Mouse (Mus musculus) heart, adult 9 months (tissue): ENCODE results near the gene Gm3159.
"Not testable (repeated sequence)": the region's sequence is repeated elsewhere in the genome, so short reads cannot be mapped to it uniquely, and the experiment has no call there.

Source experiments
- DNase-seq, 2 experiments: peaks; one replicate each; pipeline ENCODE4 v3.0.0; 2022; ENCODE audit warnings: low spot score in 2 of 2

The Gm3159 gene

DNA sequence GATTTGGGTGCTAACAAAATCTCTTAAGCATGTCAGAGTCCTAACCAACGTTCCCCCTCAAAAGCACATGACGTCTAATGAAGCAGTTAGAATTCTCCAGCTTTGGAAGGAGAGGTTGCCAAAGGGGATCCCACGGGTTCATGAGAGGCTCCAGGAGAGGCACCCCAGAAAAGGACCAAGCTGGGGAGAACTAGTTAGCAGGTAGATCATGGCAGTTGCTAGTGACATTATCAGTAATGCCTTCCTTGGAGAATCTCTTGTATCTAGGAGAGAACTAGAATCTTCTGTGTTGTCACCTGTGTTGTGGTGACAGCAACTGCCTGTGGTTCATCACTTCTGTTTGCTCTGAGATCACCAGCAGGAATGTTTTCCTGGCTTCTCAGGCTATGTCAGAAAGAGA is at the start of gene Gm3159:
Gene Gm3159 (plus strand): TSS at position 301 of the 400 bp plus-strand sequence.
- DNase-seq, result not testable (repeated sequence)

DNA sequence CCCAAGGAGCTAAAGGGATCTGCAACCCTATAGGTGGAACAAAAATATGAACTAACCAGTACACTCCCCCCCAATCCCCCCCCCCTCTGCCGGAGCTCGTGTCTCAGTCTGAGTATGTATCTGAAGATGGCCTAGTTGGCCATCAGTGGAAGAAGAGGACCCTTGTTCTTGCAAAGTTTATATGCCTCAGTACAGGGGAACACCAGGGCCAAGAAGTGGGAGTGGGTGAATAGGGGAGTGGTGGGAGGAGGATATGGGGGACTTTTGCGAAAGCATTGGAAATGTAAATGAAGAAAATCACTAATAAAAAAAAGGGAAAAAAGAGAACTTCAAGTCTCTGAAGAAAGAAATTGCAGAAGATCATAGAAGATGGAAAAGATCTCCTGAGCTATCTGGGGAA is 28.3 kb upstream of the Gm3159 start:
- DNase-seq, result not testable (repeated sequence)

GRCm38 (mm10) chr14:4369691-4370090 is 27.6 kb upstream of the Gm3159 start:
- DNase-seq, result not testable (repeated sequence)

GRCm38 (mm10) chr14:4377871-4378270 is 19.5 kb upstream of the Gm3159 start:
- not testable (repeated sequence) for DNase-seq

- DNase-seq, result not testable (repeated sequence)
These were observed 11.7 kb upstream of the Gm3159 start for GRCm38 (mm10) chr14:4385606-4386005.

DNA sequence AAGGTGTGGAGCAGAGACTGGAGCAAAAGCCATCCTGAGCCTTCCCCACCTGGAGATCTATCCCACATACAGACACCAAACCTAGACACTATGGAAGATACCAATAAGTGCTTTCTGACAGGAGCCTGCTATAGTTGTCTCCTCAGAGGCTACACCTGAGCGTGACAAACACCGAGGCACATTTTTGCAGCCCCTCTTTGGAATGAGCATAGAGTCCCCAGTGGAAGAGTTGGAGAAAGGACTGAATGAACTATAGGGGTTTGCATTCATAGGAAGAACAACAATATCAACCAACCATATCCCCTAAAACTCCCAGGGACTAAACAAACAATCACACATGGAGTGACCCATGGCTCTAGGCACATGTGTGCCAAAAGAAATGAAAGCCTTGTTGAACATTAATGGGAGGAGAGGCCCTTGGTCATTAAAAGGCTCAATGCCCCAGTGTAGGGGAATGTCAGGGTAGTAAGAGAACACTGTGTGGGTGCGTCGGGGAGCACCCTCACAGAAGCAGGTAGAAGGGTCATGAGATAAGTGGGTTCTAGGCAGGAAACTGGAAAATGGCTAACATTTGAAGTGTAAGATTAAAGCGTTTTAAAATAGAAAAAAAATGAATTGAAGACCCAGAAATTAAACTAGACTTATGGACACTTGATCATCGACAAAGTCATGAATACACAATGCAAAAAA is 4.3 kb upstream of the Gm3159 start:
- not testable (repeated sequence) for DNase-seq

DNA sequence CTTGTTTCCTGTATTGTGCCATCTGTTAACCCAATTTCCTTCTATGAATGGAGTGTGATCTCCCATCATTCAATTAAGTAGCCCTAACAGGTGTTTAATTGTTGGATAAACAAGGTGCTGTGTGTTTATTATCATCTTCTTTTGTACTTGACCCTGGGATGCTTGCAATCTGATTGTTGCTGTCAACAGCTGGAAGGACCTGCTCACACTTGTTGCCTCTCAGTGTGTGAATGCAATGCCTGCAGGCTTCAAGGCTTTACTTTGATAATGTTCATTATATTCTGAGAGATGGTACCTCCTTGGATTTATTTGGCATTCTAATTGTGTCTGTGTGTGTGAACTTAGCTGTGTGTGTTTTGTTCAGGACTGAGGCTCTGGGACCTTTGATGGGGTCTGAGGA is 1.3 kb downstream of the Gm3159 start:
- not testable (repeated sequence) for DNase-seq

DNA sequence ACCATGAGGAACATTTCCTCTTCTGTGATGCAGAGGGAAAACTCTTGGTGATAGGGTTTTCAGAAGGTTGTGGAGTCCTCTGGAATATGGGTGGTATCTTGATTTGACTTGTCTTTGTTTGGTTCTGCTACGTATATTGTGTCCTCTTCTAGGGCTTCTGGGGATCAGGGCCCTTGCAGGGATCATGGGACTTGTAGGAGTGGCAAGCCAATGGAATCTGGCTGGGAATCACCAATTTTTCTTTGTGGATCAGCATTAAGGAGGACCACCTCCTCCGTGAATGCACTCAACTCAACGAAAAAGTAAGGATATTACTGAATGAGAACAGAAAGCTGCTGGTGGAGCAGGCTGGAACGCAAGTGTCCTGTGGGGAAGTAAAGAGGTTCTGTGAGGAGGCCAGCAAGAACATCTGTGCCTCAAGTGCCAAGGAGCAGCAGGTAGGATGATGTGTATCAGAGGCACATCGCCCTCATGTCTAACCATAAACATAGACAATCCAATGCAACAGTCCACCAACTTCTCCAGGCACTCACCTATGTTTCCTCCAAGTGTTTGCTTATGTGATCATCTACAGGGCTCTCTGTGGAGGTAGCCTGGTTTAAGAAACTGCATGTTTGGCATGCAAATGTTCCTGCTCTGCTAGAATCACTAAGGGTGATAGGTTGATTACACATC is 2.9 kb downstream of the Gm3159 start:
- not testable (repeated sequence) for DNase-seq

- DNase-seq, result not testable (repeated sequence)
These were observed 3.9 kb downstream of the Gm3159 start for GRCm38 (mm10) chr14:4401245-4401644.

DNA sequence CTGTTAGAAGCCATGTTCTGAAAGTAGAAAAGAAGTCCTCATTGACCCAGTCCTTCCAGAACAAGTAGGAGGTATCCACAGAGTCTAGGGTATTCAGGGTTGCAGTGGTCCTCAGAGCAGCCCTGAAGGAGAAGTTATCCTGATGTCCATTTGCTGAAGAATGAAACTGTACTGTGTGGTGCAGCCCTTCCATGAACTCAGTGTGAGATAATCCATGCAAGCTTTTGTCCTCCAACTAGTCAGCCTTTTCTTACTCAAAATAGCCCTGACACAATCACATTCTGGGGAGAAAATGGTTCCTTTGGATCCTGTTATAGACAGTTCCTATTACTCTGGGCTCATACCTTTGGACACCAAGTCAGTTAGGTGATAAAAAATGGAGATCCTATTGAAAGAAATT is 6.5 kb downstream of the Gm3159 start:
- DNase-seq, result not testable (repeated sequence)

GRCm38 (mm10) chr14:4409939-4410338 is 12.6 kb downstream of the Gm3159 start:
- not testable (repeated sequence) for DNase-seq

DNA sequence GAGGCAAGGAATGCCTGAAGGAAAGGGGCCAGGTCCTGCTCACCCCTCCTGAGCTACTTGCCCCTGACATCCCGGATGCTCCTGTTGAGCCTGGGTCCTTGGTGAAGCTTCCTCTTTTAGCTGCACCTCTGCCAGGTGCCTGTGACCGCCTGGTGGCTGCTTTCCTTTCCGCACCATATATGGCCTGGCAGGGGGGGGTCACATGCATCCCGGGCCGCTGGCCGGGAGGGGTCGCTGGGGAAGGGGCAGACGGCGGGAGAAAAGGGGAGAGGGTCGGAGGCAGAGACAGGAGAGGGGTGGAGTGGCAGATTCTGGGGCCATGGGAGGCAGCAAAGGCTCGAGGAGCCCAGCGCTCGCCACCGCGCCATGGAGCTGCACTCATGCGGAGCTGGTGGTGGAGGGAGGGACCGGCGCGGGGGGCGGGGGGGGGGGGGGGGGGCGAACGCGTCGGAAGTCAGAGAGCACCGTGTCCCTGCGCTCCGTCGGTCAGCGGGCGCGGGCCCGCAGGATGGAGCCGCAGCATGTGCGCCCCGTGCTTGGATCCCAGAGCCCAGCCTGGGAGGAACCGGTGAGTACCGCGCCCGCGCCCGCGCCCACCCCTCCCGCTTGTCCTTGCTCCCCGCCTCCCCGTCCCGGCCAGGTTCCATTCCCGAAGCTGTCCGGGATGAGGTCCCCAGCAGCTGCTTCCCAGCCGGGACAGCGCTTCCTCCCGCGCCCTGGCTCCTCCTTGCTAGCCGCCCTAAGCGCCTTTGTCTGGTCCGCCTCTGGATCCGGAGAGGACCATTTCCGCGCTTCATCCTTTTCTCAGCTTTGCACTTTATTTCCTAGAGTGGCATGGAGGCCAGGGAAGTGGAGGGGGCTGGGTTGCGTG is 17.9 kb downstream of the Gm3159 start, which contains the start of gene Gm3164:
Gene Gm3164 (plus strand): TSS at position 484 of the 871 bp plus-strand sequence.
- DNase-seq, result peak; percentile 47 to 70

DNA sequence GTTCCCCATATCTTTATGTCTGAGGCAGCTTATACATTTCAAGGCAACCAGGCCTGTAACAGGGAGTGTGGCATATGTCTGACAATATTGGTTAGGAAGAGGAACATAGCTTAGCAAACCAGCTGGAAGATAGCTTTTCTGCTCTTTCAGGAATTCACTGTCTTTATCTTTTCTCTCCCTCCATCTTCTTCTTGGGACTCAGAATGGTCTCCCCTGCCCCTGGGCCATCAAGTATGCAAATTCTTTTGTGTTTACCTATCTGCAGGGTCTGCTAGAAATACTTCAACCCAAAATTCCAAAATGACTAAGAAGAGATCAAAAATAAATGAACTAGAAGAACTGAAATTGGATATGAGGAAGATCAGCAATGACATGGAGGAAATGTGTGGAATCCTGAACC is 33.4 kb downstream of the Gm3159 start, which contains the start of gene Gm3173:
Gene Gm3173 (plus strand): TSS at position 301 of the 400 bp plus-strand sequence.
- not testable (repeated sequence) for DNase-seq
